Mouse (Mus musculus) thymus, postnatal 14 days (tissue): ENCODE data around the gene Gltpd2.
"Not testable (repeated sequence)": the region's sequence is repeated elsewhere in the genome, so short reads cannot be mapped to it uniquely, and the experiment has no call there.

Experiments
- DNase-seq: peaks from one replicate; pipeline ENCODE4 v3.0.0; 2021

Gltpd2 gene

GRCm38 (mm10) chr11:70518923-70519322 is at the start of gene Gltpd2:
Gltpd2 (plus strand) TSS chr11:70519196.
- DNase-seq, result no peak

GRCm38 (mm10) chr11:70469764-70470163 is 49.2 kb upstream of the Gltpd2 start:
- DNase-seq, result no peak

GRCm38 (mm10) chr11:70472716-70473115 is 46.3 kb upstream of the Gltpd2 start:
- no peak for DNase-seq

- not testable (repeated sequence) for DNase-seq
Measured at GRCm38 (mm10) chr11:70473291-70473690, 45.7 kb upstream of the Gltpd2 start.

- no peak for DNase-seq
Measured at GRCm38 (mm10) chr11:70474872-70475534, 44.0 kb upstream of the Gltpd2 start.

GRCm38 (mm10) chr11:70485498-70485897 is 33.5 kb upstream of the Gltpd2 start:
- no peak for DNase-seq

GRCm38 (mm10) chr11:70487816-70488215 is 31.2 kb upstream of the Gltpd2 start:
- no peak for DNase-seq

- DNase-seq, result no peak
Measured at GRCm38 (mm10) chr11:70489138-70489537, 29.9 kb upstream of the Gltpd2 start.

- DNase-seq, result no peak
Measured at GRCm38 (mm10) chr11:70489684-70490083, 29.3 kb upstream of the Gltpd2 start.

- DNase-seq, result no peak
Measured at GRCm38 (mm10) chr11:70499566-70500475, 19.2 kb upstream of the Gltpd2 start.

GRCm38 (mm10) chr11:70500476-70500812 is 18.6 kb upstream of the Gltpd2 start:
- no peak for DNase-seq

GRCm38 (mm10) chr11:70502018-70502417 is 17.0 kb upstream of the Gltpd2 start:
- no peak for DNase-seq

- no peak for DNase-seq
Measured at GRCm38 (mm10) chr11:70504970-70505369, 14.0 kb upstream of the Gltpd2 start, which contains the start of gene Tm4sf5. Tm4sf5 (plus strand) TSS chr11:70505244.

GRCm38 (mm10) chr11:70506385-70506784 is 12.6 kb upstream of the Gltpd2 start:
- peak; percentile 90 for DNase-seq

- peak; percentile 54 for DNase-seq
Measured at GRCm38 (mm10) chr11:70506962-70507515, 12.0 kb upstream of the Gltpd2 start.

- peak; percentile 72 for DNase-seq
Measured at GRCm38 (mm10) chr11:70509753-70510564, 9.0 kb upstream of the Gltpd2 start.

- DNase-seq, result no peak
Measured at GRCm38 (mm10) chr11:70511242-70511641, 7.8 kb upstream of the Gltpd2 start.

GRCm38 (mm10) chr11:70511825-70512224 is 7.2 kb upstream of the Gltpd2 start:
- no peak for DNase-seq

- no peak for DNase-seq
Measured at GRCm38 (mm10) chr11:70512709-70513342, 6.2 kb upstream of the Gltpd2 start.

- no peak for DNase-seq
Measured at GRCm38 (mm10) chr11:70513520-70513919, 5.5 kb upstream of the Gltpd2 start.

GRCm38 (mm10) chr11:70514288-70514687 is 4.7 kb upstream of the Gltpd2 start, which contains the start of gene Vmo1:
Vmo1 (minus strand) TSS chr11:70514616.
- no peak for DNase-seq

GRCm38 (mm10) chr11:70516352-70516751 is 2.6 kb upstream of the Gltpd2 start:
- DNase-seq, result peak; percentile 49
